In the genomic region with DNA sequence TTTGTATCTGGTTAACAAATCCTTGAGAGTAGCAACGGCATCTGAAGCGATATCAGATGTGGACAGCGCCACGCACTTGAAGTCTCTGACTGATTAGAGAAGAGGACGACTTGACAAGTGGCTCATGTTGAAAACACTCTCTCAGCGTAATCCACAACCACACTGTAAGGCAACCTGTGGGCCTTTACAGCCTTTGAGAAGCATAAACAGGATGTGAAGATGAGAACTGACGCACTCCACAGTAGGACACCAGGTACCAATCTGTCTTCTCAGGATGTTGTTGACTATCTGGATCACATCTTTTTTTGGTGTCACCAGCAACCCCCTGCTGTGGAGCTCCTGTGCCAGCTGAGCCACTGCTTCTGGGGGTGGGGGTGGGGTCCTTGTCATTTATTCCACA, we compare ENCODE assay signal across 23 mouse cellular contexts. TPM values are rescaled to one million over a fixed set of nuclear protein-coding genes. Genes with fewer than 3 reads are reported as not detected.
A peak's percentile ranks its signal among the peaks of the same experiment; 100 is the strongest.
DNase-seq lines count a peak whose midpoint lies in the region; ATAC-seq and TF ChIP-seq lines count a peak whose summit lies in the region.
"Had no signal": no experiment of that assay in that cellular context is flagged by ENCODE, and none has a peak within 500 bp of the region (broad histone marks: within the 10 kb centered on the region; RNA-seq: fewer than 3 reads in every experiment).

No protein-coding gene starts in this region.

- H3K27ac ChIP-seq in thymus, adult 2 months (ENCODE audit: control insufficient read depth, insufficient read depth, low read length) = no peak overlapping the region
- no peak overlapping the region for H3K27ac ChIP-seq in hindbrain, embryonic 16.5 days (ENCODE audit: low read depth, low read length)
- H3K27ac ChIP-seq: embryonic facial prominence, embryonic 10.5 days; heart, adult 2 months; heart, embryonic 15.5 days; hindbrain, embryonic 13.5 days had no signal

- no peaks in the 10 kb centered on the region for H3K9me3 ChIP-seq in hindbrain, embryonic 16.5 days (ENCODE audit: control insufficient read depth, low read length)
- H3K9me3 ChIP-seq: embryonic facial prominence, embryonic 10.5 days; heart, embryonic 15.5 days; hindbrain, embryonic 13.5 days had no signal

- H3K9ac ChIP-seq in hindbrain, embryonic 16.5 days (ENCODE audit: low read depth, low read length) = no peak overlapping the region
- H3K9ac ChIP-seq: heart, embryonic 15.5 days; hindbrain, embryonic 13.5 days had no signal

- peak; percentile 94 for ATAC-seq in inflammation-experienced regulatory T-cells, adult 6 months
- ATAC-seq in hindbrain, embryonic 16.5 days = no peak
- ATAC-seq: forebrain, embryonic 14.5 days had no signal

- DNase-seq in thymus, postnatal 0 days (ENCODE audit: low spot score) = peak; percentile 65
- DNase-seq in thymus, adult 2 months = no peak
- peak; percentile 71 to 76 for DNase-seq in CD8-positive naive resting alpha-beta T cell, adult 2 months (ENCODE audit: low read depth in 2 of 2, low spot score in 2 of 2)
- DNase-seq in layer of hippocampus, adult 8-10 months (ENCODE audit: low spot score in 2 of 2) = no peak
- no peak for DNase-seq in right cerebral cortex, postnatal 36 days (ENCODE audit: low spot score in 2 of 2)
- DNase-seq: adrenal gland, adult 2 months; adrenal gland, postnatal 25 days; cerebellum, adult 18-20 months; cerebellum, adult 9-11 months; cerebellum, postnatal 36 days; gastrocnemius, postnatal 14 days; heart, adult 2 months; heart, postnatal 14 days had no signal

- H3K36me3 ChIP-seq in thymus, adult 2 months (ENCODE audit: control insufficient read depth, insufficient read depth, low read length) = no peaks in the 10 kb centered on the region
- no peaks in the 10 kb centered on the region for H3K36me3 ChIP-seq in hindbrain, embryonic 16.5 days (ENCODE audit: control insufficient read depth, insufficient read depth, low read length)
- H3K36me3 ChIP-seq: embryonic facial prominence, embryonic 10.5 days; heart, embryonic 15.5 days; hindbrain, embryonic 13.5 days had no signal

- TF ChIP-seq CTCF in thymus, adult 2 months (IDR thresholded peaks at IDR 0.05; ENCODE audit: borderline replicate concordance, control insufficient read depth, extremely low read depth, insufficient read depth, low read length, poor library complexity) = no peak

- no peaks in the 10 kb centered on the region for H3K27me3 ChIP-seq in thymus, adult 2 months (ENCODE audit: control insufficient read depth, insufficient read depth, low read length)
- H3K27me3 ChIP-seq in hindbrain, embryonic 16.5 days (replicated peaks; ENCODE audit: control insufficient read depth, insufficient read depth, low read length) = no peaks in the 10 kb centered on the region
- H3K27me3 ChIP-seq: hindbrain, embryonic 13.5 days had no signal

- no peak for TF ChIP-seq POLR2A in thymus, adult 2 months (IDR thresholded peaks at IDR 0.05; ENCODE audit: control insufficient read depth, extremely low read depth, insufficient read depth, low read length, poor library complexity)

- no peak overlapping the region for H3K4me2 ChIP-seq in hindbrain, embryonic 16.5 days (ENCODE audit: low read length)
- H3K4me2 ChIP-seq: heart, embryonic 11.5 days; heart, embryonic 15.5 days; hindbrain, embryonic 13.5 days had no signal

- WGBS in thymus, adult 2 months = 68% methylated on average over 7 of the region's 7 CpGs
- 88% methylated on average over 7 of the region's 7 CpGs for WGBS in hindbrain, embryonic 16.5 days

- H3K4me1 ChIP-seq in thymus, adult 2 months (replicated peaks; ENCODE audit: control insufficient read depth, insufficient read depth, low read length) = peaks cover 11% of the 10 kb centered on the region
- no peaks in the 10 kb centered on the region for H3K4me1 ChIP-seq in hindbrain, embryonic 16.5 days (ENCODE audit: control insufficient read depth, insufficient read depth, low read depth, low read length)
- H3K4me1 ChIP-seq: embryonic facial prominence, embryonic 10.5 days; heart, embryonic 15.5 days; hindbrain, embryonic 13.5 days had no signal

- no peak overlapping the region for H3K4me3 ChIP-seq in thymus, adult 2 months (ENCODE audit: control insufficient read depth, insufficient read depth, low read length)
- no peak overlapping the region for H3K4me3 ChIP-seq in hindbrain, embryonic 16.5 days (ENCODE audit: low read length)
- H3K4me3 ChIP-seq: embryonic facial prominence, embryonic 10.5 days; heart, adult 2 months; heart, embryonic 15.5 days; hindbrain, embryonic 13.5 days had no signal

RNA-seq across cellular contexts. Expression of a gene that starts 19.7 kb away (rescaled TPM):
- polyA plus RNA-seq in thymus, postnatal 0 days (2015; fragmentation: Nextera tagmentation; extraction: Ambion mirVana) = 0.05 and 0.08 TPM in 2 replicates
- polyA plus RNA-seq in thymus, adult 2 months (2012; rRNA removed) = 0.18 and 0.20 TPM in 2 replicates
- polyA plus RNA-seq in inflammation-experienced regulatory T-cells, adult 6 months (2017; shearing (Covaris generic)) = 1 to 10 TPM in 2 of 3 experiments, under 1 TPM in 1; 0.73 to 3.1 (median 1.2) TPM
- not detected for total RNA-seq in layer of hippocampus, adult 8-10 months (2022)
- 0.20 and 0.25 TPM in 2 replicates for polyA plus RNA-seq in hindbrain, embryonic 16.5 days (2015; fragmentation: Nextera tagmentation; extraction: Ambion mirVana)
- total RNA-seq: adrenal gland, adult 2 months; adrenal gland, postnatal 25 days; gastrocnemius, postnatal 14 days; heart, adult 2 months; heart, postnatal 14 days; hematopoietic stem cell, adult 5-6 weeks; MEL had no signal
- polyA plus RNA-seq: adrenal gland, adult 2 months; forebrain, embryonic 14.5 days; gonadal fat pad, adult 2 months; heart, adult 2 months; heart, embryonic 11.5 days; heart, embryonic 15.5 days had no signal

RNA-seq across cellular contexts. Expression of a gene that starts 21.1 kb away (rescaled TPM):
- 1.5 and 1.7 TPM in 2 replicates for polyA plus RNA-seq in thymus, postnatal 0 days (2015; fragmentation: Nextera tagmentation; extraction: Ambion mirVana)
- polyA plus RNA-seq in thymus, adult 2 months (2012; rRNA removed) = 2.5 and 3.0 TPM in 2 replicates
- polyA plus RNA-seq in inflammation-experienced regulatory T-cells, adult 6 months (2017; shearing (Covaris generic)) = under 1 TPM in 1 of 3 experiments, not detected in 2; 0.71 TPM
- 10 to 100 TPM; 28.9 to 32.6 (median 31.6) TPM for total RNA-seq in layer of hippocampus, adult 8-10 months (2022)
- 26.4 and 29.1 TPM in 2 replicates for polyA plus RNA-seq in hindbrain, embryonic 16.5 days (2015; fragmentation: Nextera tagmentation; extraction: Ambion mirVana)
- total RNA-seq: hematopoietic stem cell, adult 5-6 weeks had no signal

RNA-seq across cellular contexts. Expression of a gene that starts 24.7 kb away (rescaled TPM):
- polyA plus RNA-seq in thymus, postnatal 0 days (2015; fragmentation: Nextera tagmentation; extraction: Ambion mirVana) = 0.59 and 1.1 TPM in 2 replicates
- 7.2 and 7.4 TPM in 2 replicates for polyA plus RNA-seq in thymus, adult 2 months (2012; rRNA removed)
- polyA plus RNA-seq in inflammation-experienced regulatory T-cells, adult 6 months (2017; shearing (Covaris generic)) = 1 to 10 TPM in 2 of 3 experiments, under 1 TPM in 1; 0.80 to 6.6 (median 2.8) TPM
- total RNA-seq in layer of hippocampus, adult 8-10 months (2022) = under 1 TPM; 0.19 to 0.34 (median 0.26) TPM
- polyA plus RNA-seq in hindbrain, embryonic 16.5 days (2015; fragmentation: Nextera tagmentation; extraction: Ambion mirVana) = 1.2 and 1.5 TPM in 2 replicates
- total RNA-seq: MEL had no signal

RNA-seq across cellular contexts. Expression of a gene that starts 40.0 kb away (rescaled TPM):
- polyA plus RNA-seq in thymus, postnatal 0 days (2015; fragmentation: Nextera tagmentation; extraction: Ambion mirVana) = 0.58 and 0.99 TPM in 2 replicates
- polyA plus RNA-seq in thymus, adult 2 months (2012; rRNA removed) = 0.43 and 0.49 TPM in 2 replicates
- under 1 TPM in 1 of 3 experiments, not detected in 2; 0.23 TPM for polyA plus RNA-seq in inflammation-experienced regulatory T-cells, adult 6 months (2017; shearing (Covaris generic))
- total RNA-seq in layer of hippocampus, adult 8-10 months (2022) = not detected
- 0.19 TPM in 1 of 2 replicates, not detected in the other for polyA plus RNA-seq in hindbrain, embryonic 16.5 days (2015; fragmentation: Nextera tagmentation; extraction: Ambion mirVana)
- total RNA-seq: adrenal gland, adult 2 months; adrenal gland, postnatal 25 days; gastrocnemius, postnatal 14 days; heart, adult 2 months; heart, postnatal 14 days; hematopoietic stem cell, adult 5-6 weeks had no signal
- polyA plus RNA-seq: adrenal gland, adult 2 months; forebrain, embryonic 14.5 days; heart, adult 2 months had no signal

RNA-seq across cellular contexts. Expression of a gene that starts 53.0 kb away (rescaled TPM):
- polyA plus RNA-seq in thymus, postnatal 0 days (2015; fragmentation: Nextera tagmentation; extraction: Ambion mirVana) = 62.0 and 70.7 TPM in 2 replicates
- polyA plus RNA-seq in thymus, adult 2 months (2012; rRNA removed) = 143 and 192 TPM in 2 replicates
- 10 to 100 TPM; 62.6 to 79.5 (median 70.7) TPM for polyA plus RNA-seq in inflammation-experienced regulatory T-cells, adult 6 months (2017; shearing (Covaris generic))
- 100 to 1,000 TPM; 104 to 122 (median 108) TPM for total RNA-seq in layer of hippocampus, adult 8-10 months (2022)
- polyA plus RNA-seq in hindbrain, embryonic 16.5 days (2015; fragmentation: Nextera tagmentation; extraction: Ambion mirVana) = 150 and 153 TPM in 2 replicates

Comparison
In these comparisons a context has a peak if more than half of its experiments do, and no peak if none do; other contexts are left out.
1. DNase-seq: peak in thymus, postnatal 0 days (single experiment) and CD8-positive naive resting alpha-beta T cell, adult 2 months (2 of 2); none in thymus, adult 2 months (single experiment), layer of hippocampus, adult 8-10 months (0 of 2) and right cerebral cortex, postnatal 36 days (0 of 2).